Mouse (Mus musculus) thymus, adult 2 months (tissue): ENCODE data around the gene E2f2.

Experiments used
- CTCF ChIP-seq: fragments of 200-500 bp; IDR thresholded peaks from 2 replicates; pipeline ENCODE4 v1.5.1; 2012; ENCODE audit warnings: mild to moderate bottlenecking, control low read depth, low read length, moderate library complexity, borderline replicate concordance; ENCODE audit not compliant: control insufficient read depth, poor library complexity, insufficient read depth; ENCODE audit errors: extremely low read depth
- POLR2A ChIP-seq: fragments of 200-500 bp; IDR thresholded peaks from 2 replicates; pipeline ENCODE4 v1.6.1; 2012; ENCODE audit warnings: mild to moderate bottlenecking, low read length, control low read depth, moderate library complexity; ENCODE audit not compliant: control insufficient read depth, poor library complexity, insufficient read depth; ENCODE audit errors: extremely low read depth

GRCm38 (mm10) chr4:136159802-136160397 lies 12.3 kb upstream of the E2f2 start:
- TF ChIP-seq POLR2A (no peak), CTCF (no peak)
